Mouse (Mus musculus) adrenal gland, postnatal 25 days (tissue): Measurements from ENCODE around the gene Ranbp2. TPM values are rescaled to one million over a fixed set of nuclear protein-coding genes. Genes with fewer than 3 reads are reported as not detected.

Experiments used
- DNase-seq: peaks from one replicate; pipeline ENCODE4 v3.0.0; 2021; ENCODE audit warnings: mixed read lengths
- long read RNA-seq: library from polyadenylated mRNA; stranded (forward); transcript quantifications from one replicate; pipeline ENCODE4 v2.0.0, GENCODE M21; 2021
- total RNA-seq: library from RNA; stranded (reverse); gene quantifications from 2 replicates; pipeline ENCODE4 v1.2.3, GENCODE M21; 2021

The Ranbp2 gene
- 69.2 and 73.2 TPM in 2 replicates for total RNA-seq
- long read RNA-seq, partial matches to known transcripts = 6 of 9 reads
- long read RNA-seq, other reads (novel, unspliced or antisense) = 2 of 9 reads

GRCm38 (mm10) chr10:58446384-58447279 lies at the start of gene Ranbp2:
Ranbp2 (plus strand) TSS chr10:58446920.
- peak; percentile 98 for DNase-seq

GRCm38 (mm10) chr10:58398941-58399340 lies 47.8 kb upstream of the Ranbp2 start:
- no peak for DNase-seq

- DNase-seq = no peak
Observed at GRCm38 (mm10) chr10:58401838-58402237, 44.9 kb upstream of the Ranbp2 start.

GRCm38 (mm10) chr10:58404639-58405038 lies 42.1 kb upstream of the Ranbp2 start:
- DNase-seq = no peak

- no peak for DNase-seq
Observed at GRCm38 (mm10) chr10:58405285-58405948, 41.3 kb upstream of the Ranbp2 start.

GRCm38 (mm10) chr10:58405949-58406305 lies 40.8 kb upstream of the Ranbp2 start:
- no peak for DNase-seq

- no peak for DNase-seq
Observed at GRCm38 (mm10) chr10:58412331-58412730, 34.4 kb upstream of the Ranbp2 start.

- DNase-seq = no peak
Observed at GRCm38 (mm10) chr10:58412852-58413251, 33.9 kb upstream of the Ranbp2 start.

- no peak for DNase-seq
Observed at GRCm38 (mm10) chr10:58416702-58417101, 30.0 kb upstream of the Ranbp2 start.

- no peak for DNase-seq
Observed at GRCm38 (mm10) chr10:58418290-58418971, 28.3 kb upstream of the Ranbp2 start.

- DNase-seq = no peak
Observed at GRCm38 (mm10) chr10:58427930-58428329, 18.8 kb upstream of the Ranbp2 start.

GRCm38 (mm10) chr10:58445850-58446249 lies 870 bp upstream of the Ranbp2 start:
- DNase-seq = peak; percentile 3

GRCm38 (mm10) chr10:58447280-58447781 lies 611 bp downstream of the Ranbp2 start:
- DNase-seq = no peak

- DNase-seq = no peak
Observed at GRCm38 (mm10) chr10:58451575-58451974, 4.9 kb downstream of the Ranbp2 start.

GRCm38 (mm10) chr10:58452185-58452584 lies 5.5 kb downstream of the Ranbp2 start:
- no peak for DNase-seq

- DNase-seq = no peak
Observed at GRCm38 (mm10) chr10:58459896-58460295, 13.2 kb downstream of the Ranbp2 start.

- no peak for DNase-seq
Observed at GRCm38 (mm10) chr10:58477086-58477755, 30.5 kb downstream of the Ranbp2 start.

GRCm38 (mm10) chr10:58478071-58478578 lies 31.4 kb downstream of the Ranbp2 start:
- DNase-seq = no peak

- DNase-seq = no peak
Observed at GRCm38 (mm10) chr10:58479954-58480490, 33.3 kb downstream of the Ranbp2 start.

- DNase-seq = no peak
Observed at GRCm38 (mm10) chr10:58491031-58491430, 44.3 kb downstream of the Ranbp2 start.

- no peak for DNase-seq
Observed at GRCm38 (mm10) chr10:58495637-58496036, 48.9 kb downstream of the Ranbp2 start.
